Mouse (Mus musculus) induced T-regulatory cell, adult 2 months (primary cell): Measurements from ENCODE around the gene Pip5k1b.

Source experiments
- DNase-seq: peaks from one replicate; pipeline ENCODE4 v3.0.0-alpha.2; 2012; ENCODE audit warnings: low read depth

The Pip5k1b gene

DNA sequence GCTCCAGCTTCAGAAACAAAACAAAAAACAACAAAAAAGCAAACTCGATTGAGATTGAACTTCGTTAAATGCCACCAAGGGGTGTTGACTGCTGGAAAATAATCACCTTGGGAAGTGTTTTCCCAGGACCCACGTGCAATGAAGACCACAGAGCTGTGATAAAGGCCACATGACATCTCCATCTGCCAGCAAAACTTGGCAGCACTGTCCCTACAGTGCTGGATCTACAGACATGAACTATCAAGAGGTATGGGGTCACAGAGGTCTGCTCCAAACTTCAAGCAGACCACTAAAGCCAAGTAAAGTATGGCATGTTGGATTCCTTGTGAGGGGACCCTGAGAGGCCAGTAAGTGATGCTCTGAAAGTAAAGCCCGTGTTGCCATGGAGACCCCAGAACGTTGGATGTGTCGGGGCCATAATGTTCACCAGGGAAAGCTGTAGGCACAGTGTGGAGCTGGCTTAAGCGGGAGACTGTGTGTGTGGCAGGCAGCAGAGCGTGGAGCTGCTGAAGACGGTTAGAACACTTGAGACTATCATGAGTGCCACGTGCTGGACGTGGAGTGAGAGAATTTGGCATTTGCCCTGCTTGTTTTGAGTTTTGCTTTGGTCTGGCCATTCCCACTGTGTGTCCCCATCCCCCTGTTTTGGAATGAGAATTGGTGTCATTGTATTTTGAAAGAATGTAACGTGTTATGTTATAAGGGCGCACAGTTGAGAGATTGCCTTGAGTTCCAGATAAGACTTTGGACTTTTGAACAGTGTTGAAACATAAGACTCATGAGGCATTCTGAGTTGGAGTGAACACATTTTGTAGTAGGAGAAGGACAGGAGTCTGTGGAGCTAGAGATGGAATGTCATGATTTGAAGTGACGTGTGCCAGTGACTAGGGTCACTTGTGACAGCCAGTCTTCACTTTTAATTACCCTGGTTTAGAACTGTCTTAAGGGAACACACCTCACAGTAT lies 12.0 kb downstream of the Pip5k1b start:
- DNase-seq: no peak

DNA sequence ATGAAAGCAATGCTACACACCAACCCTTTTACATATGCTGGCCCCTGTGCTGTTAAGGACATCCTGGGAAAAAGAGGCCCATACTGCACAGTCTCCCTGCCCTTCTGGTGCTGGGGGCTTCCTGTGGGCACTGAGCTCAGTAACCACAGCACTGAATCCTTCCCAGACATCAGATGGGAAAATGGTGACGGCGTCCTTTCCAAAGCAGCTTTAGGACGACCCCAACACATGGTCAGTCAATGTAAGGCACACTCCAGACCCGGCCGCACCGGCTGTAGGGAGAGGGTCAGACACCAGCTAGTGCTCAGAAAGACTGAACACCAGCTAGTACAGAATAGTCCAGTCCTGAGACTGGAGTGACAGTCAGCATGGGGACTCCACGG lies 13.4 kb downstream of the Pip5k1b start:
- no peak for DNase-seq

DNA sequence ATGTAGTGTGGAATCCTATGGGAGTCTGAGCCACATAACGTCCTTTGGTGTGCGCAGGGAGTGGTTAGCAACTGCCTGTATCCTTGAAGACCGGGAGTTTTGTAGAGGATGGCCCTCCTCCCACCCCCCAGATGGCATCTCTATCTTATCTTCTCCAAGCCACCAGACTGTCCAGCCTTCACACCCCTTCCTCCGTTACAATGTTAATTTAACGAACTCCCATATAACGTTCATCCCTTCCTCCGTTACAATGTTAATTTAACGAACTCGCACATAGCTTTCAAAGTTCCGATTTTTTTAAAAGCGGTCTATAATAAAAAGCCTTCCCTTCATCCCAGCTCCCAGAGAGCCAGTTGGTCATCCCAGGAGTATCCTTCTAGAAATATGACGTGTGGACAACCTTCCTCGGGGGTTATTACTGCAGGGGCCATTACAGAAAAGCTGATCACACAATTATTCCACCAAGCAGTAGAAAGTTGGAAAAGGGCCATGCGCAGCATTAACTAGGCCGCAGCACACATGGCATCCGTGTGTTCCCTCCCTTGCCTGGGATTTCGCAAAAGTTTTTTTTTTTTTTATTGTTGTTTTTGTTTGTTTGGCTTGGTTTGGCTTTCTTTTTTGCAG lies 13.9 kb downstream of the Pip5k1b start:
- DNase-seq: no peak

DNA sequence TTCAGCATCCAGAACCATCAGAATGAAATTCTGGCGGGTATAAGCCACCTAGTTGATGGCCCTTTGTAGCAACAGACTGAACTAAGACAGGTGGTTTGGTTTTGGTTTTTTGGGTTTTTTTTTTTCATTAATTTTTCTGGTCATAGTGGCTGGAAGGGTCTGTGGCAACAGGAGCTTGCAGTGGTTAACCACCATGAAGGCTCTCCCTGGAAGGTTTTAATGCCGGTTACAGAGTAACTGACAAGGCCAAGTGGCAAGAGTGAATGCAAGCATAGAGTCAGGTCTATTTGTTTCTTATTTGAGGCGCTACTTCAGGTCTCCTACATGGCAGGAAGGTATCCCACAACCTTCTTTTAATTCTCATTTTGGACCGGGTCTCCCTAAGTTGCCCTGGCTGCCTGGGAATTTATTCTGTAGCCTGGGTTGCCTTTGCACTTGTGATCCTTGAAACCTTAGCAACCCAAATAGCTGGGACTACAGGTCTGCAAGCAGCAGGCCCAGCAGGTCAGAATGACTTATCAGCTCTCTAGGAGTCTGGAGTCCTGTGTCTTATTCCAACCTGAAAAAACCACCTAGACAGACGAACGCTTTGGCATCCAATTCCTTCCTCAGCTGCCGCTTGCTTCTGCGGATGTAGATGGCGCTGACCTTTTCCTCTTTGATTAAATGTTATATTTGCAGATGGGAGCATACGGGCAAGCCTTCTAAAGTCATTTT lies 14.6 kb downstream of the Pip5k1b start:
- no peak for DNase-seq

DNA sequence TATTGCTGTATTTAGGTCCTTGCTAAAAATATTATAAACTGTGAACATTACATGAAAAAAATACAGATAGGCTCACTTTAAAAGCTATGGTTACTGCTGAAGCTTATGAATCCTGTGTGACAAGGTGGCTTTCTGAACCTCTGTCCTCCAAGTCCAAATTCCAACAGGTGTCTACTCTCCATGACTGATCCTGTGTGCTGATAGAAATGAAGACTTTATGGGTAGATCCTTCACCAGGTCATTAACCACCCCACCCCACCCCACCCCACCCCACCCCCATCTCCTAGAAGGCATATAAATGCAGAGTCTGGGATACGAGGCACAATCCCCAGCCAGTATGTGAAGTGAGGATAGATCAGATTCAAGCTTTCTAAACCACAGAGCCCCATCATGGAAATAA lies 16.6 kb downstream of the Pip5k1b start:
- DNase-seq: no peak

DNA sequence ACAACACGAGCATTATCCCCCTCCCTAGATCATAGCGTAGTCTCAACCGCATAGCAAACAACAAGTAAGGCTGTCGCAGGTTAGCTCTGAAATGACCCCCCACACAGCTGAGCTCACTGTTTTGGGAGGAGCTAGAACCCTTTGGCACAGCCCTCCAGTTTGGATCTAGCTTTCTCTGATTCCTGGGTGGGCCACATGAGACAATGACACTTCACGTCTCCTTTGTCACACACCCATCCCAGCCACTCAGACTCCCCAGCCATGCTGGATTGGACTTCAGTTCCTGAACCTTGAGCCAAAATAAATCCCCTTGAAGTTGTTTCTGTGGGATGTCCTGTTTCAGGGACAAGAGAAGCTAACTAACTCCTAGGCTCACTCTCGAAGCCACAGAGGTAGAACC lies 17.5 kb downstream of the Pip5k1b start:
- no peak for DNase-seq

DNA sequence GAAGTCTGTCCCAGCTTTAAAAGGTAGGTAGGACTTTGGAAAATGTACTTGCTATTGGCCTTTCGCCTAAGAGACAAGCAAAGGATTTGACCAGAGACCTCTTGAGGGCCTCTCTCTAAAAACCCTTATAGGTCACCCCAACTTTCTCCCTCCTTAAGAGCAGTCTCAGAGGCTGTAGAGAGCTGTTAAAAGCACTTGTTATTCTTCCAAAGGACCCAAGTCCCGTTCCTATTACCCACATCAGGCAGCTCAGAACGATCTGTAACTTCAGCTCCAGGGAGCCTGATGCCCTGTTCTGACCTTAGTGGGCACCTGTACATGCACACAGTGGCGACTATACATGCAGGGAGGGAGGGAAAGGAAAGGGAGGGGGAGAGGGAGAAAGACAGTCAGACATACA lies 18.0 kb downstream of the Pip5k1b start:
- no peak for DNase-seq

DNA sequence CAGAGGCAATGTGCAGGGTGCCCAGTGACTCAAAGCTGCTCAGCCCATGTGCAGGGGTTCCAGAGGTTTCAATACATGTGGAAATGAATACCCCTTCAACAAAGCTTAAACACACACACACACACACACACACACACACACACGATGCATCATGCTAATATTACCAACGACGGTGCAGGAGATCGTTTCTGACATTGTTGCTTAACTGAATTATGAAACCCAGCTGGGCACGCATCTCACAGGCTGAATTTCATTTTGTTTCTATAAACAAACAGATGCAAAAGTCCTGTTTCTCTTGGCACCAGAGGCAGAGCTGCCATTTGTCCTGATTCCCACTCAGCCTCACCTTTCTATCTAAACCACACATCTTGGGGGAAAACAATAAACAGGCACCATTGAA lies 18.8 kb downstream of the Pip5k1b start:
- DNase-seq: no peak

DNA sequence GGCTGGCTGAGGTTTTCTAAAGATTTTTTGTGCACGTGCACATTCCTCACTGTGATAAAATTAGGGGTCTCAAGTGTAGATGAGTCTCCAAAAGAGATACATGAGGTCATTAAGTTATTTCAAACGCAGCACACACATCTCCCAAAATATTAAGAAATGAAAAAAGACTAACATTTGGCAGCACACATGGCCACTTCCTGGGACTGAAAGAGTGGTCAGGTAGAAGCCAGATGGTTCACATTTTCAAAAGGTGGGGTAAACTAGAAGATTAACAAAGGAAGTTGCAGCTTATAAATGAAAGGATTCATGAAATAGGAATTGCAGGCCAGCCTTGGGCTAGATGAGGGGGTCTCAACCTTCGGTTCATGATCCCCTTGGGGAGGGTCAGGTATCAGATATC lies 19.4 kb downstream of the Pip5k1b start:
- DNase-seq: no peak

DNA sequence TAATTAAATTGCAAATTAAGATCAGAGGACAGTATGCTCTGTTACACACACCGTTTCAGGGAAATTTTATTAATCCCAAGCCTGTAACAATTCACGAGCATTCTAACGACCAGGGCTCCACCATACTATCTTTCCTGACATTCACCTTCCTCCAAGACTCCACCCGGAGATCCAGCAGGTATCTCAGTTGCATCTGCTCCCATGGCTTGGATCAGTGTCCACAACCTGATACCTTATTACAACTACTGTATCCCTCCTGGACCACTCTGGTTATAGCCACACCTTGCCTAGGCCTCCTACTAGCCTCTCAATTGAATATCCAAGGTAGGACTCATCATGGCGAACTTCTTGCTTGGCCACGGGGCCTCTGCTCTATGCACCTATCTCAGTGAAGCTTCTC lies 20.5 kb downstream of the Pip5k1b start:
- DNase-seq: no peak

DNA sequence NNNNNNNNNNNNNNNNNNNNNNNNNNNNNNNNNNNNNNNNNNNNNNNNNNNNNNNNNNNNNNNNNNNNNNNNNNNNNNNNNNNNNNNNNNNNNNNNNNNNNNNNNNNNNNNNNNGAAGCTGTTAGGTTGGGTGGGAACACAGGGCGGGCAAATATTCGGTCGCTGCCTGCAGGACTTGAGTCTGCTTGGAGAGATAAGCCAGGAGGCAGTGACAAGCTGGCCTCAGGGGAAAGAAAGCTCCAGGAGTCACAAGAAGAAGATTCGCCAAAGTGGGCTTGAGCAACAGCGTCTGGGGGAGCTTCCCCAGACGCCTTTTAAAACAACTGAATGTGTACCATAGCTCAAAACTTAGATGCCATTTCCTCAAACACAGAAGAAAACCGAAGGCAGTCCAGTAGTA lies 20.9 kb downstream of the Pip5k1b start:
- DNase-seq: no peak

DNA sequence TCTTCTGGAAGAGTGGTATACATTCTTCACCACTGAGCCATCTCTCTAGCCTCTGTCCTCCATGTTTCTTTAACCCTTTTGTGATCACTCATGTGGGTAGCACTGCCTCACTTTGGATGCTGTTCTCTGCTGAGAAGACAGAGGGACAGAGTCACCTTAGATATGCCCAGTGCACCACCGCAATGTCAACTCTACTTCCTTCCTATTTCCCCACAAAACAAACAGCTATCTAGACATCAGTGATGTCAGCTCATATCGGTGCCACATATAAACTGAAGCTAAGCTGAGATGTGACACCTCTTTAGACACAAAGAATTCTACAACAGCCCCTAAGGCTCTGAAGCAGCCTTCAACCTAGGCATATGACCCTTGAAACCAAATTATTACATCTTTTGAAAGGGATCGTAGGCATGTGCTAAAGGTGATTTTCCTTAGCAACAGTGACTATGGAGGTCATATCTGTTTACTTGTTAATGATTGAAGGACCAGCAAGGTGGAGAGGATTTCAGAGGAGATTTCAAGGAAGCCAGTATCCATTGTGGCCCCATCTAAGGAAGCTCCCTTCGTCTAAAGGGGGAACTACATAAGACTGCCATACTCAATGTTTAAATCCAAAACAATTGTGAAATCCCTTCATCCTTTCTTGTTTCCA lies 26.6 kb downstream of the Pip5k1b start:
- DNase-seq: peak; percentile 17

DNA sequence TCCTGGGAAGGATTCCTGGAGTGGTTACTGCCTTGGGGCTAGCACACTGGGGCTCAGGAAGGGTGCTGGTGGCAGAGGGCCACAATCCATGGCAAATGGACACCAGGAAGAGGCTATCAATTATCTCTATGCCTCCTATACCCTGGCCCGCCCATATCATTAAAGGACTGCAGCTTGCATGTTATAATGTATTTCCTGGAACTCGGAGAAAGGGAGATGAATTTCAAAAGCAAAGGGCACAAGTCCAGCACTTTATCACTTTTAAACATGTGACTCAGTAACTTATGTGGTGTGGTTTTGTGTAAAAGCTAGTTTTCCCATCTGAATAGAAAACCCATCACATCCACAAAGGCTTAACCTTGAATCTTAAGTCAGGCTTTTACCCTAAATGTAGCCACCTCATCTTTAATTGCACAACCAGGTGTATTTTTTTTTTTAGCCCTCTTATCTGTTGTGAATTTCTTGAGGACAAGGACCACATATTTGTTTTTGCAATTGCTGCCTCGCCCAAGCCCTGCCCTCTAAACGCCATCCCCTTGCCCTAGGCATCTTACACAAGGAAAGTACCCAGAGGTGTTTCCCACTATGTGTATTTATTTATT lies 27.4 kb downstream of the Pip5k1b start:
- DNase-seq: peak; percentile 3

DNA sequence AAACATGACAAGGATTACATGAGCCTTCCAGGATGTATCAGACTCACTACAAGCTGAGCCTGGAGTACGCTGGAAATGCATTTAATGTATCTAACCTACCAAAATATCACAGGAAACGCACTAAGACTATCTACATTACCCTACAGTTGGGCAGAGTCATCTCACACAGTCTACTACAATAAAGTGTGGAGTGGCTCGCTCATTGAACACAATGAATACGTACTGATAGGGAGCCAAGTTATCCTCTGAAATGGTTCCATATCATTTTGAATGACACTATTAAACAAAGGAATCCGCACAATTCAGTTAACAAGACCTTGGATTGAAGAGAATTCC lies 28.1 kb downstream of the Pip5k1b start:
- DNase-seq: no peak

DNA sequence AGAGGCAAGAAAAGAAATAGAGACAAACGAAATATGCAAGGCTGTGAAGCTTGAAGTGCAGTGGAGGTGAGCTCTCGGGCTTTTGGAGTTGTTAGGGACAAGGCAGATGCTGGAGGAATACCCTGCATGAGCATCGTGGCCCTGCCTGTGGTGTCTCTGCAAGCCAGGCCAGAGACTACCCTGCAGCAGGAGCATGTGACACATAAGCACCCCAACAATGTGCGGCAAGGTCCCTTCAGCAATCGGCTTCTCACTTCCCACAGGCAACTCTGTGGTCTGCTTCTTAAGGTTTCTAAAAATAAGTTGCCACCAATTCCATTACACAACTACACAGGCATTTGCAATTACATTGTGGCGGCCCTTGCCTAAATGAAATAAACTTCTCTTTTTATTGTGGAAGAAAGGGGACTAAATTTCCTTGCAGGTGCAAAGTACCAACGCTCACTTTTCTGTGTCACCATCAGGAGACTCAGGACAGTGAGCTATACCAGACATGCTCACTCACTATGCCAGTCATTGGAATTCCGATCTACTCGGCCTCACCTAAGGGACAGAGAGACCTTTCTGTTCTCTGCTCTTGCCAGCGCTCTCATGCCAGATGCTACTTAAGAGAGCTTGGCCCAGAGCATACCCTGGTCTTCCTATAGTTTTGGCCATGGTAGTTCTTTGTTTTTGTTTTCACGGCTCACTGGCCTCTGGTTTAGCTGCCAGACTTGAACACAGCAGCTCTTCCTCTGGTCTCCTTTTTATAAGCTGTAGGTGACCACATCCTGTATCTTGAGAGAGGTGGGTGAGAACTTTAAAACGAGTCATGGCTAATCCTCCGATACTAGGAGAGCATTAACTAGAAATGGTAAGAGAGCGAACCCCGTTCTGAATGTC lies 28.7 kb downstream of the Pip5k1b start:
- peak; percentile 48 for DNase-seq

DNA sequence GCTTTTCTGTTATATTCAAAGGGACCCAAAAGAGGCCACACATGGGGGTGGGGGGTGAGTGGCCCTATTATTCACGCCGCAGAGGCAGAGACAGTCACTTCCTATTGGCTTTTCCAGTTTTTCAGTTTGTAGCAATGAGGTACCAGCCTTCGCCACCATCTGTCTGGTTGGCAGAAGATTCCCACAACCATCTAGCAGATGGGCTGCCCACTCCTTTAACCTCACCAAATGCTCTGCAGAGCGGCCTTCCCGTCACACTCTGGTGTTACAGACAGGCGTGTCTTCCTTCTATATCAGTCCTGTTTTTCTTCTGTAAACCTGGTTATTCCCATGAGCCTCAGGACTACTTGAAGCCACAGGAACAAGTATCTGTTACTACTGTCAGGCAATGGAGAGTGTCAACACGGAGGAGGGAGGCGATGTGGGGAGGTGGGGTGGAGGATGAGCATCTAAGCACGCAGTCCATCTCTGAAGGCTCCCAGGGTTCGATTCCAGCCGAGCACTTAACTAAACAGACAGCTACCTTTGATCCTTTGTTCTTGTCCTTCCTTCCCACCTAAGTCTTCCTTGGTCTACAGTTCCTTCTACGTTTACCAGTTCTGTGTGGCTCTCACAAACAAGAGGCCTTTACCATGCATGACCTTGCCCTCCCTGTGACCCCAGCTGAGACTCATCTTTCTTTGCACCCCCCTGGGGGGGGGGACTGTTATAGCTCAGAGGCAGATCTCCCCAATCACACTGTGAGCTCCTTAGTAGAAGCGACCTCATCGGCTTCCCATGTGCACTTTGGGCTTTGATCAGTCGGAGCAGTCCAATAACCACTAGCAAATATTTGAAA lies 32.0 kb downstream of the Pip5k1b start:
- DNase-seq: no peak

DNA sequence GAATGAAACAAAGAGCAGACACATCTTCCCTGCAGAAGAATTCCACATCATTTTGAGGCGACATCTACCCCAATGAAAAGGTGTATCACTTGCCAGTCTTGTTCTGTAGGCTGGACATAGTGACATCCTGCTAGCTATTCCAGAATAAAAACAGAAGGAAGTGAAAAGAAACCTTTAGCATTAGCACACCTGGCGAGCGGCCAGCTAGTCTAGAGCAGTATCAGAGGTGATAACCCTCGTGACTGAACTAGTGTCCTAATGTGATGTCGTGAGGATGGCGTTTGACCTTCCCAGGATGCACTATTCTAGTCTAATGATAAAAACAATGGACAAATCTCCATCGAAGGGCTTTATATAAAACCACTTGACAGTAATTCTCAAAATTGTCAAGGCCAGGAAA lies 33.7 kb downstream of the Pip5k1b start:
- no peak for DNase-seq

DNA sequence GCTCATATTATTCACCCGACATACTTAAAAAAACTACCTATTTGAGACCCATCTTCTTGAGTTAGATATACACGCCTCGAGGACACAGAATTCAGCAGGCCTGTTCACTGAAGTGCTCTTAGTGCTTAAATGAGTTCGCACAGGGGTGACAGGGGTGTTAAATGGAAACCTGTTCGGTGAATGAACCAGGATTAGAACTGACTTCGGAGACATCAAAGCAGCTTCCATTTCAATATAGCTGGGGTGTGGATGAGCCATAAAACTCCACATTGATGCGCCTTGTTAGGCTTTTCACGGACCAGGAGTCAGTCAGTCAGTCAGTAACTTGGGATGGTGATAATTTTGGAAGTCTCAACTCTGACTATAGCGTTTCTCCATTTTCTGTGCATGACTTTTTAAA lies 34.5 kb downstream of the Pip5k1b start:
- DNase-seq: no peak

DNA sequence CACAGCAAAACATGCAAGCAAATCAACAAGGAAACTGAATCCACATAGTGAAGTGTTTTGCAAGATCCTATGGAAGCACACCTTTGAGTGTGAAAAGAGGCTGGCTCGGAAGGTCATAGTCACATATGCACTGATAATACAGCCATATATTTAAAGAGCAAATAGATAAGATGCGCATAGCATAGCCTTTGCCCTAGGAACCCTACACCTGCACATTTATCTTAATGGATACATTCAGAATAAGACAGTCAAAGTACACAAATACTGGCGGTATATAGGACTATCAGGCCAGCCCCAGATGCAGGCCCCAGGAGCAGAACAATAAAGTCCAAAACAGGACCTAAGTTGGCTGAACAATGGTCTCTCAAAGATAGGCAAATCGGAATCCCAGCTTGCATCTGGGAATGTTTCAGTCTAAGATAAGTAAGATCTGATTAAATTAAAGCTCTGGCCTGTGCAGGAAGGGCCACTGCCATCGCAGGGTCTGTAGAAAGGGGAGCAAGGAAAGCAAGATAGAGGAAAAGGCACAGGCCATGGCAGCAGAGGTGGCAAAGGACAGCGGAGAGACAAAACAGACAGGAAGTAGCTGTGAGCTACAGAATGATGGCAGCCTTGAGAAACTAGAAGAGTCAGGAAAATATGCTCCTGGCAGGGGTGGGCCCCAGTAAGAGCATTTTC lies 35.8 kb downstream of the Pip5k1b start:
- DNase-seq: no peak

DNA sequence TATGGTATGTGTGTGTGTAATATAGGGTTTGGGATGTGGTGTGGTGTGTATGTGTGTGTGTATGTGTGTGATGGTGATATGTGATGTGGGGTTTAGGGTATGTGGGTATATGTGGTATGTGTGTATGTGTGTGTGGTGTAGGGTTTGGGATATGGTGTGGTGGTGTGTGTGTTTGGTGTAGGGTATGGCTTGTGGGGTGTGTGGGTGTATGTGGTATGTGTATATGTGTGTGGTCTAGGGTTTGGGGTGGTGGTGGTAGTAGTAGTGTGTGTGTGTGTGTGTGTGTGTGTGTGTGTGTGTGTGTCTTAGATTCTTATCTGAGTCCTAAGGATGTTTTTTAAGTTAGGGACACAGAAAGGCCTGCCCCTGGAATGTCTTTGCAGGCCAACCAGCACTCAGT lies 37.3 kb downstream of the Pip5k1b start:
- DNase-seq: no peak
